Mouse (Mus musculus): ENCODE results near the gene Foxa1.
A peak's percentile ranks its signal among the peaks of the same experiment; 100 is the strongest.

Gene Foxa1

GRCm38 (mm10) chr12:57546415-57547201, at the start of gene Foxa1:
Foxa1 (minus strand) TSS chr12:57546916.
- DNase-seq (ENCODE audit: extremely low spot score), result no peak

DNA sequence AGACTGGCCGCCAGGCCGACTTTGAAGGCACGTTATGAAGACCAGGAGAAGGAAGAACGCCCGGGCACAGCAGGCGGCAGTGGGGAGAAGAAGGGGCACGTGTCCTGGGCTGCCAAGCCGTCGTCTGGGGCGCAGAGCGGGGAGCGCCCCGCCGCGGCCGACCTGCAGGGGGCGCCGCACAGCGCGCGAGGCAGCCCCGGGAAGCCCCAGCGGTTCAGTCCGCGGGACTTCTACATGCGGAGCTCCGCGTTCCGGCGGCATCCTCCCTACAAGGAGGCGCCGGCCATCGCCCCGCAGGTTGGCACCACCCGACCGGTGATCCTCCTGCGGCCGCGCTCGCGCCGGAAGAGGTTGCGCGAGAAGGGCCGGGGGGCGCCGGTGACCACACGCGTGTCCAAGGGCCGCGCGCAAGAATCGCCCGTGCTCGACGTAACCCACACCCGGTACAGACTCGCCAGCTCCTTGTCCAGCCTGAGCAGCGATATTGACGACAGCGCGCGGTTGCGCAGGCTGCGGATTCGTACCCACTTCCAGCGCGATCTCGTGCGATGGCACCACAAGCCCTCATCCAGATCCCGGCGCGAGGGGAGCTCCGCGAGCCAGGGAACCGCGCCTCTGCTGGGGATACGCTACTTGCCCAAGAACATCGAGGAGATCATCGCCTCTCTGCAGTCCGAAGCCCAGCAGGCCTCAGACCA, 29.4 kb upstream of the Foxa1 start:
- peak; percentile 68 for DNase-seq (ENCODE audit: extremely low spot score)

DNA sequence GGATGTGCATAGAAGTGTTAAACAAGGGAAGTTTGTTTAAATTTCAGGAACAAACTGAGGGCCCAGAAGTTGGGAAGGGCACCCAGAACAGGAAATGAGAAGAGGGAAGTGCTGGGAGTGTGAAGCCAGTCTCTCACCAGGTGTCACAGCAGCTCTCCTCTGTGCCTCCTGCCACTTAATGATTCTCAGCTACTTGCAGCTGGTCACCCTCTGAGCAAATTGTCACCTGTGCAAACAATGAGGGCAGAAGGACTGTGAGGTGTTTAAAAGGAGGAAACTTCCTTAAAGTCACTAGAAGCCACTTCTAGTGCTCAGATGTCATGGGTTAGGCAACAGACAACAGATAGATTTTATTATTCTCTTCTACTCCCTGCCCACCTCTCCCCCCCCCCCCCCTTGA, 25.7 kb upstream of the Foxa1 start:
- DNase-seq (ENCODE audit: extremely low spot score), result no peak

DNA sequence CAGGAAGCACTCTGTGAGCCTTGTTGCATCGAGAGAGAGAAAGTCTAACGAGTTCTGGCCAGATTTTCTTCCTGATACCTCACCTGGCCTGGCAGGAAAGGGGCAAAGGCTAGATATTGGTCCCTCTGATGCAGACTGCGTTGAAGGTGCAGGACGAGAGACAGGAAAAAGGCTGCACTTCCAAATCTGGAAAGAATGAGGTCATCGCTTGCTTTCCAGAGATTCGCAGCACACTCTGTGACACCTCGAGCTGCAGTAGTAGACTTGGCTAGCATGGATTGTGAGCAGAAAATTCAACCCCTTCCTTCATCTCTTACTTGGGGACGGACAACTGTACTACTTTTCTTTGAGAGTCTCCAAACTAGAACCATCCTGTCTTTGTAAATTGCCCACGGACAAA, 25.1 kb upstream of the Foxa1 start:
- DNase-seq (ENCODE audit: extremely low spot score), result no peak

DNA sequence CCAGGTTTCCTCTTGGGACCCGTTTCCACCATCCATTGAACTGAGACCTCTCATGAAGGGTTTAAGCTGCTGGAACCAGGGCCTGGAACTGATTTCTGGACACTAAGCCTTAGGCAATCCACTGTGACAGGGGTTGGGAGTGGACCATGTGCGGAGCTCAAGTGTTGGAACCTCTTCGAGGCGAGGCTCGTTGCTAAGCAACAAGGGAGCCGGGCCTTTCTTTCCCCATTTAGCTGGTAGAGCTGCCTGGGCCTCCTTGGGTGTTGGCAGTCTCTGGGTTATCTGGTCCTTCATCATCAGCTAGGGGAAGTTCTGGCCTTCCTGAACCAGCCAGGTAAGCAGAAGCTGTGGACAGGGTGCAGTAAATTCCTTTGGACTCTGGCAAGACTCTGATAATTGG, 17.2 kb upstream of the Foxa1 start, which contains the start of gene Ttc6:
TSS of gene Ttc6 (plus strand) at position 205 of the 400 bp plus-strand sequence.
- DNase-seq (ENCODE audit: extremely low spot score), result no peak

DNA sequence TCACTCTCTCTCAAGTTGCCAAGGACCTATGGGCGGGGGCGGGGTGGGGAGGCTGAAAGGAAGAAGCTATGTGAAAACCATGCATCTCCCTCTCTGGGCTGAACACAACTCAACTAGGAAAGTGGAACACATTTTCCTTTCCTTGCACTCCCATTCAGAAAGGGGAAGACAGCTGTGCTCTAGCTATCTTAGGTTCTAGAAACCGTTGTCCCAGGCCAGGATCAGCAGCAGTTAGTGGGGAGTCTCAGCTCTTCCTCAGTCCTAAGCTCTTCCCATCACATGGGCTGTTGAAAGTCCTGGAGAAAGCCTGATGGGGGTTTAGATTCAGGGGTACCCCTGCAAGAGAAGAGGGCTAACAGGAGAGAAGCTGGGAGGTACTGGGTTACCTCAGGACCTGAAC, 7.4 kb upstream of the Foxa1 start:
- no peak for DNase-seq (ENCODE audit: extremely low spot score)

GRCm38 (mm10) chr12:57552286-57552685, 5.6 kb upstream of the Foxa1 start:
- DNase-seq (ENCODE audit: extremely low spot score), result no peak

- DNase-seq (ENCODE audit: extremely low spot score), result no peak
These were observed 4.2 kb upstream of the Foxa1 start for GRCm38 (mm10) chr12:57550881-57551280.

DNA sequence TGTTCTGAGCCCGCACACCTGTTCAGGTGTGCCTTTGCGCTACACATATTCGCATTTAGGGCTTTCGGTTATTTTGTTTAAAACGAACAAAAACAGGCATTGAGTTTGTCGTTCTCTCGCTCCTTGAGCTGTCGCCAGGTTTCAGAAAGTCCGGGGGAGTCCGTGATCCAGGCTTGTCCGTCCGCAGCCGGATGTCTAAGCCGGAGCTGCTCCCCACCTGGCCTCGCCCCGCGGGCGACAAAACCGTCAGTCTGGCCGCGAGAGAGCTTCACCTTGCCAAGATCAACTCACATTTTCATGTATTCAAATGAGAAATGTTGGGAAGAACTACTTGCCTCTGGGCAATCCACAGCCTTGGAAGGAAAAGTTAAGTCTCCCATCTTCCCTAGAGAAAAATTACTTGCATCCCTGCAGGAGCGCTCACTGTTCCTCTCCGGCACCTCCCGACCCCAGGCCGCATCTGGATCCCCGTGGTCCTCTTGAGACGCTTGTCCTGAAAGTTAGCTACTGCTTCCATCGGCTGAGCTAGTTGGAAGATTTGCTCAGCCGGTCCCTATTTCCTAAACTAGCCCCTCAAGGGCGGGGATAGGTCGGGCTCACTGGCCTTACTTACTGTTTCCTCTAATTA, 3.6 kb upstream of the Foxa1 start:
- peak; percentile 59 for DNase-seq (ENCODE audit: extremely low spot score)

GRCm38 (mm10) chr12:57549667-57550160, 3.0 kb upstream of the Foxa1 start:
- DNase-seq (ENCODE audit: extremely low spot score), result no peak

DNA sequence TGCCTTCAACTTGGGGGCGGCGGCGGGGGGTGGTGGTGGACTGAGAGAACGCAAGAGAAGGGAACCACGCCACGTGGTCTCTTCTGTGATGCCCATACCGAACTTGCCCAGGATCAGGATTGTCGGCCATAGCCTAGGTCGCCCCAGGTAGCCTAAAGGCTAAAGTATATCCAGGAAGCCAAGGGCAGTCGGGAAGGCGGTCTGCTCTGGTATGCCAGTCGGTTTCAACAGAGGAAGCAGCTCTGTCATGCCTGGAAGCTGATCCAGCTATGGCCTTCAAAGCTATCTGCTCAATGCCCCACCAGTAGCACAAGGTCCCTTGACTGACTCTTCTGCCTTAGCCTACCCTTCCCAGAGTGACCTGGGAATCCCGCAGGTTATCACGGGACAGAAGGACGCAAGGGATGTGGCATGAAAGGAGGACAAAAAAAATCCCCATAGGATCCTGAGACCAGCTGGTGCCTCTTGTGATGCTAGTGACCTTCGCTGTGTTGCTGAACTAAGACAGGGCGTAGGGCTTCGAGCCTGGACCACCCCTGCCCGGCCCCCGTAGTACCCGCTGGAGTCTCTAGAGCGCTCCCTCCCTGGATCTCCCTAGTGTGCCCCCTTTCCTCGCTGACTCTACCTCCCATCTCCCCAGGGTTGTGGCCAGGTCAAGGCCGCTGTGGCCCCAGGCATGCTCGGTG, 2.4 kb upstream of the Foxa1 start:
- DNase-seq (ENCODE audit: extremely low spot score), result no peak

- DNase-seq (ENCODE audit: extremely low spot score), result no peak
These were observed 1.8 kb upstream of the Foxa1 start for GRCm38 (mm10) chr12:57548352-57548980.

DNA sequence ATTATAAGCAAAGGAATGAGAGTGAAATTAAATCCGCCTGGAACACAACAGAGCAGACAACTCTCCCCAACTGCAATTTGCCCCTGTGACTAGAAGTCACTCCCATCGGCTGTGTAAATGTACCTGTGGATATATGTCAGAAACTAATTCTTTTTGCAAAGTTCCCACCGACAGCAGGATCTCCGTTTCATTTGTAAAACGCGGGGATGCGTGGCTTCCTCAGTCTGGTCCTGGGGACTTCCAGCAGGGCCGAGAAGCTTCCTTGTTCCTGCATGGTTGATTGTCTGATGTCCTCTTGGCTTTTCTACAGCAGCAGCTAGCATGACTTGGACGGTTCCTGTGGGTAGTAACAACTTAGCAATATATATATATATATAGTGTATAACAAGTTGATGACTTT, 1.2 kb upstream of the Foxa1 start:
- DNase-seq (ENCODE audit: extremely low spot score), result no peak

GRCm38 (mm10) chr12:57545371-57546241, 1.1 kb downstream of the Foxa1 start:
- DNase-seq (ENCODE audit: extremely low spot score), result peak; percentile 63

DNA sequence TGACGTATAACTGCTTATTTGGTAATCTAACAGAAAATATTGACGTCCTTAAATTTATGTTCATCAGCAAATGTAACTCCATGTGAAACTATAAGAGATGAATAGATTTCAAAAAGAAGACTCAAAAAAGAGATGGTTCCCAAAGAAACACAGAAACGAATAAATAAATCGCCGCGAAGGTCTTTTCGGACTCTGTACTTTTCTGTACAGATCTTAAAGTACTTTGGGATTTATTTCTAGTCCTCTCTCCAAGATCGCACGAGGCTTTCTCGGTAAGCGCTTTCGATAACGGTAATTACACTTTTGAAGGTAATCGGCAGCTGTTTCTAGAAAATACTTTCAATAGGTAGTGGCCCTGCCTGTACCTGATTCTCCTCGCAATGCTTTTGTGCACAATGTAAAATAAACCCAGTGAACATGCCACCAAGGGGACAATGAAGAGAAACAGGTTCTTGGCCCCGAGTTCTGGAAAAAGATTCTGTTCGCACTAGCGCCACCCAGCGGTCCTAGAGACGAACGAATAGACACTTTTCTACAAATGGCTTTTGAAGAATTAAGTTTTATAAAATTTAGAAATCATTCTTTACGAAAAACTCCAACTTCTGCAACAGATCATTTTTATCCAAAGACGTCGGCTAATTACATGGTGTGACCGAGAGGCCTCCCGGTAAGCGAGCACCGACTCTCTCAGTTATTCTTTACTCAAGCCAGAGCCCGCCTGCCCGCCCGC, 1.9 kb downstream of the Foxa1 start:
- peak; percentile 74 for DNase-seq (ENCODE audit: extremely low spot score)

DNA sequence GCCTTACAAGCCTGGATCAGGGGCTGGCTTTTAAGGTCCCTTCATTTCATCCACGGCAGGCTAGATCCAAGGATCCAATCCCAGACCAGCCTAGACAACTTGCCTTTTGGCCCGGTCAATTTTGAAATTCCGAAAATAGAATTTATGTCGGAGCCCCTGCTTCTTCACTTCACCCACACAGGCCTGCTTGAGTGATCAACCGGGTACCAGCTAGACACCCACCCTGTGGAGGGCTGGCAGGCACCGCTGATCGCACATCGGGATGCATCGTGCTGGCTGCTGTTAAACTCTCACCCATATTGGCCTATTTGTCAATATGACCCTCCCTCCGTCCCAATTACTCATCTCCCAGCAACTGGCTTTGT, 3.1 kb downstream of the Foxa1 start:
- no peak for DNase-seq (ENCODE audit: extremely low spot score)

DNA sequence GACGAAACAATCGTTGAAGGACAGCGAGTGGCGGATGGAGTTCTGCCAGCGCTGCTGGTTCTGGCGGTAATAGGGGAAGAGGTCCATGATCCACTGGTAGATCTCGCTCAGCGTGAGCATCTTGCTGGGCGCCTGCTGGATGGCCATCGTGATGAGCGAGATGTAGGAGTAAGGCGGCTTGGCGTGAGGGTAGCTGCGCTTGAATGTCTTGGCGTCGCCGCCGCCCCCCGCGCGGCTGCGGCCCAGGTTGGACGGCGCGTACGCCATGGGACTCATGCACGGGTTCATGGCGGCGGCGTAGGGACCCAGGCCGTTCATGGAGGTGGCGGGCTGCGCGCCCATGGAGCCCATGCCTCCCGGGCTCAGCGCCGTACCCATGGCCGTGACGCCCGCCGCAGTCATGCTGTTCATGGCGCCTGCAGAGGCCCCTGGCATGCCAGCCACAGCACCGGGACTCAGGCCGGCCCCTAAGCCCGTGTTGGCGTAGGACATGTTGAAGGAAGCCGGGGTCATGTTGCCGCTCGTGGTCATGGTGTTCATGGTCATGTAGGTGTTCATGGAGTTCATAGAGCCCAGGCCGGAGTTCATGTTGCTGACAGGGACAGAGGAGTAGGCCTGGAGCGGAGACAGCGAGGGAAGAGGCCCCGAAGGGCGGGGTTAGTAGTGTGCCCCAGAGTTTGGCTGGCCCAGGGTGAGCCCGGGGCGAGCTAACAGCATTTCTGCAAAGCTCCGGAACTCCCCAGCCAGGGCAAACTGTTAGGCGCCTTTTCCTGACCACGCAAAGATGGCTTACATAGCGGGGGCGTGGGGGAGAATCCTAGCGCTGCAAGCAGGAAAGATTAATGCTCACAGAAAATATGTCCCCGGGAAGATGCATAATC, 3.7 kb downstream of the Foxa1 start:
- DNase-seq (ENCODE audit: extremely low spot score), result no peak

DNA sequence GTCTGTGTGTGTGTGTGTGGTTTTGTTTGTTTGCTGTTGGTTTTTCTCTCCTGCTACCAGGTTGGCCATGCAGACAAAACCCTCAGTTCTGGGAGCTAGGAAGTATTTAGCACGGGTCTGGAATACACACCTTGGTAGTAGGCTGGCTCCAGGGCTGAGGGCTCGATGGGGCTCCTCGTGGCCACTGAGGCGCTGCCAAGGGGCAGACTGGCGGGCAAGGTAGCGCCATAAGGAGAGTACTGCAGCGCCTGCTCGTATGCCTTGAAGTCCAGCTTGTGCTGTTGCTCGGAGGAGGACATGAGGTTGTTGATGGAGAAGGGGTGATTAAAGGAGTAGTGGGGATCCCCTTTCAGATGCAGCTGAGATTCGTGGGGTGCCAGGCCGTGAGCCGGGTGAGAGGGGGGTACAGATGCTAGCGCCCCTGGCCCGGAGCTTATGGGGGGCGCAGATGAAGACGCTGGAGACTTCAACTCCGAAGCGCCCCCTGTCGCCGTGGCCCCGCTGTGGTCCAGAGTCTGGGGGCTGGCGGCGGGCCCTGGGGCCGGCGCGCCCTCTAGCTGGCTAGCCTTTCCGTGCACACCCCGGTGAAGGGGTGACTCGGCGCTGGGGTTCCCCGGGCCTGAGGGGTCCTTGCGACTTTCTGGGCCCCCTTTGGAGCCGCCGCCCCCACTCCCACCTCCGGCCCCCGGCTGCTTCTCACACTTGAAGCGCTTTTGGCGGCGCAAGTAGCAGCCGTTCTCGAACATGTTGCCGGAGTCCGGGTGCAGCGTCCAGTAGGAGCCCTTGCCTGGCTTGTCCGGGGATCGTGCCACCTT, 4.6 kb downstream of the Foxa1 start:
- DNase-seq (ENCODE audit: extremely low spot score), result peak; percentile 71

Measured in embryo, embryonic 9.5 days (tissue).